Mouse (Mus musculus) thymus, adult 2 months (tissue): ENCODE results near the gene Dnah7c. TPM values are rescaled to one million over a fixed set of nuclear protein-coding genes. Genes with fewer than 3 reads are reported as not detected.

ENCODE experiments used
- DNase-seq: peaks from one replicate; pipeline ENCODE4 v3.0.0; 2021
- H3K27ac ChIP-seq: fragments of 200-500 bp; 2 replicates; pipeline ENCODE4 v1.5.1; 2012; ENCODE audit warnings: low read length, control low read depth; ENCODE audit not compliant: control insufficient read depth, insufficient read depth
- H3K27me3 ChIP-seq: fragments of 200-500 bp; 2 replicates; pipeline ENCODE4 v1.6.1; 2012; ENCODE audit warnings: mild to moderate bottlenecking, low read length, moderate library complexity, mixed read lengths; ENCODE audit not compliant: control insufficient read depth, insufficient read depth
- H3K36me3 ChIP-seq: fragments of 200-500 bp; 2 replicates; pipeline ENCODE4 v1.6.1; 2012; ENCODE audit warnings: mild to moderate bottlenecking, low read length, moderate library complexity; ENCODE audit not compliant: control insufficient read depth, insufficient read depth
- H3K4me1 ChIP-seq: fragments of 200-500 bp; replicated peaks from 2 replicates; pipeline ENCODE4 v1.6.1; 2012; ENCODE audit warnings: low read length; ENCODE audit not compliant: control insufficient read depth, insufficient read depth
- H3K4me3 ChIP-seq: fragments of 200-500 bp; 2 replicates; pipeline ENCODE4 v1.5.1; 2012; ENCODE audit warnings: mild to moderate bottlenecking, low read length, control low read depth, moderate library complexity; ENCODE audit not compliant: control insufficient read depth, insufficient read depth
- CTCF ChIP-seq: fragments of 200-500 bp; IDR thresholded peaks from 2 replicates; pipeline ENCODE4 v1.5.1; 2012; ENCODE audit warnings: mild to moderate bottlenecking, control low read depth, low read length, moderate library complexity, borderline replicate concordance; ENCODE audit not compliant: control insufficient read depth, poor library complexity, insufficient read depth; ENCODE audit errors: extremely low read depth
- POLR2A ChIP-seq: fragments of 200-500 bp; IDR thresholded peaks from 2 replicates; pipeline ENCODE4 v1.6.1; 2012; ENCODE audit warnings: mild to moderate bottlenecking, low read length, control low read depth, moderate library complexity; ENCODE audit not compliant: control insufficient read depth, poor library complexity, insufficient read depth; ENCODE audit errors: extremely low read depth
- WGBS: fragments of 180-500 bp; shearing (Covaris S2); methylation state at CpG from one replicate; pipeline ENCODE4 v1.1.7; 2018; 5-methylcytosine and 5-hydroxymethylcytosine counted together
- polyA plus RNA-seq: library from polyadenylated mRNA; depleted of rRNA; stranded (reverse); fragments of >200 nt; gene quantifications from 2 replicates; pipeline ENCODE4 v1.2.3, GENCODE M21; 2012

Dnah7c gene
- polyA plus RNA-seq, 1 experiment: 0.01 TPM

DNA sequence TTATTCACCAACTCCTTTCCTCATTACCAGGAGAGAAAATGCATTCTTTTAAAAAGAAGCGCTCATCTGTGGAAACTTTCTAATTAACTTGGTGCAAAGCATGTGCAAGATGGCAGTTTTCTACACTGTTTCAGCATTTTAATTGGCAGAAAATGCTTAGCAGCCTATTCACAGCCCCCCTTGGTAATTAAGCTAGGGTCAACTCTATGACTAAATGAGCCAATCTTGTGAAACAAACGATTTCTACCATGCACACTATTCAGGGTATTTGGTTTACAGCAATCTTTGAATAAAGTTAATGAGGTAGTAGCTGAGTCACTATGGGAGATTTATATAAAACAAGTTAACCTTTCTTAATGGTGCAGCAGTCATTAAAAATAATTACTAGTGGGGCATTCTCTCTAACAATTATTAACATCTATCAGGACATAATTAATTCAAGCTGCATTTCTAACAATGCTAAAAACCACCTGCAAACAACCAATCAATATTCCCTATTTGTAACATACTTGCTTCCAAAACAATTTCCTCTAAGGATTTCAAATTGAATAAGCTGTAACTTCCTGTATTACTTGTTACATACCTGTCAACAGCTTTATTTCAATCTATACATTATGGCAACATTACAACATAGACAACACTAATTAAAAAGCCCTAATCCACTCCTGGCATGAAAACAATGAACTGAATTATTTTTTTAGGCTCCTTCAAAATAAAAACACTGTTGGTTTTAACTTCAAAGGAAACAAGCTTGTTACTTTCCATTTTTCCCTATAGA, 404.9 kb downstream of the Dnah7c start:
- H3K4me1 ChIP-seq: no peaks in the 10 kb centered on the region
- no peak for DNase-seq
- TF ChIP-seq CTCF (no peak), POLR2A (no peak)
- WGBS: 87% methylated on average over 2 of the region's 2 CpGs
- H3K36me3 ChIP-seq: peaks cover 5% of the 10 kb centered on the region
- H3K27me3 ChIP-seq: no peaks in the 10 kb centered on the region
- no peak overlapping the region for H3K27ac ChIP-seq
- H3K4me3 ChIP-seq: no peak overlapping the region

DNA sequence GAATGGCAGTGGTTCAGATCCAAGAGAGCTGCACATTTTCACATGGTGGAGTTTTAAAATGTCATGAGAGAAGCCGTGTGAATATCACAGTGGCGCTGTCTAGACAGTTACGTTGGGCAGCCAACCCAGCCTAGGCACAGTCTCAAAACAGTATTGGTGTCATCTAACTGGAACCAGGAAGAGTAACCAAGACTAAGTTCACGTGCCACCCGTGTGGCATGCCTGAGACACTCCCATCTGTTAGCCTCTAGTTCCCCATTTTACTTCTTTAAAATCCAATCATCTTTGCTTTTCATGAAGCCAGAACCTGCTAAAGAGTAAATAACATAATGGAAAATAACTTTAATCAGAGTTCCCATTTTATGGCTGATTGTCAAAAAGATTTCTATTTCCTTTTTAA, 406.5 kb downstream of the Dnah7c start:
- Histone ChIP-seq H3K4me3 (no peak overlapping the region), H3K4me1 (no peaks in the 10 kb centered on the region), H3K36me3 (peaks cover 12% of the 10 kb centered on the region), H3K27ac (no peak overlapping the region), H3K27me3 (no peaks in the 10 kb centered on the region)
- WGBS: 76% methylated on average over 5 of the region's 5 CpGs
- TF ChIP-seq POLR2A (no peak), CTCF (no peak)
- no peak for DNase-seq

- DNase-seq: no peak
- H3K27me3 ChIP-seq: no peaks in the 10 kb centered on the region
- H3K36me3 ChIP-seq: no peaks in the 10 kb centered on the region
- no peaks in the 10 kb centered on the region for H3K4me1 ChIP-seq
- WGBS: 69% methylated on average over 4 of the region's 4 CpGs
- no peak overlapping the region for H3K4me3 ChIP-seq
- H3K27ac ChIP-seq: no peak overlapping the region
- no peak for TF ChIP-seq POLR2A
- TF ChIP-seq CTCF: no peak
Observed at GRCm38 (mm10) chr1:46843406-46843805, 418.0 kb downstream of the Dnah7c start.

DNA sequence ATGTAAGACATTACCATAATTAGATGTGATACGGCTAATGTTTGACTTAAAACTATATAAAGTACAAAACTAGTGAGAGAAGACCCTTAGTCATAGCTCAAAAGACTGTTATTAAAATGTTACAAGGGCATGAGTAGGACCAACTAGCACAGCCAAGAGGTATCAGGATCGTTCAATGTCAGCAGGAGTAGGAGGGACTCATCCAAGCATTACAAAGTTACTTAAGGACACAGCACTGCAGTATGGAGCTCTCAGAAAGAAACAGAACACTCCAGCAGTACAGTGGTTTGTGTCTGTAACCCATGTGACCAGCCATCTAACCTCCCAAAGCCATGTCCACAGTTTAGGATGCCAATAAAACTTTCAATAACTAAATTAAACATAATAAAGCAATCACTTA, 418.9 kb downstream of the Dnah7c start:
- no peak overlapping the region for H3K4me3 ChIP-seq
- DNase-seq: no peak
- 97% methylated on average over 2 of the region's 2 CpGs for WGBS
- no peaks in the 10 kb centered on the region for H3K27me3 ChIP-seq
- H3K4me1 ChIP-seq: no peaks in the 10 kb centered on the region
- no peak overlapping the region for H3K27ac ChIP-seq
- no peak for TF ChIP-seq POLR2A
- TF ChIP-seq CTCF: no peak
- H3K36me3 ChIP-seq: no peaks in the 10 kb centered on the region

DNA sequence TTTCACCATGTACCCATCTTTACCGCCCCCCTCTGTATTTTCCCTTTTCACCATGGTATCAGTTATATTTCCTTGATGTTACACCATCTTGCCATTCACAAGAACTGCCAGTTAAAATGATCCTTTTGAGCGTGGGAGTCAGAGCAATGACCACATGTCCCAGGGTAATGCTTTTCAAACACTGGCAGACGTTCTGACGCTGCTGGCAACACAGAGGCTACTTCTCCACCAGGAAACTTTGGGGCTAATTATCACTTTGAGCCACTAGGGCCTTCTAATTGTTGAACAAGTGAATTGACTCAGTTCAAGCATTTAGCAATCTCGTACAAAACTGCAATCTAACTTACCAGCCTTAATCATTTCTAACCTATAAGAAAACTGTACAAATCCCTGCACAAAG, 419.8 kb downstream of the Dnah7c start:
- H3K4me1 ChIP-seq: no peaks in the 10 kb centered on the region
- H3K27me3 ChIP-seq: no peaks in the 10 kb centered on the region
- H3K4me3 ChIP-seq: no peak overlapping the region
- no peak for TF ChIP-seq CTCF
- TF ChIP-seq POLR2A: no peak
- no peak overlapping the region for H3K27ac ChIP-seq
- 92% methylated on average over 5 of the region's 5 CpGs for WGBS
- no peaks in the 10 kb centered on the region for H3K36me3 ChIP-seq
- DNase-seq: no peak

- 83% methylated on average over 1 of the region's 1 CpGs for WGBS
- H3K27me3 ChIP-seq: no peaks in the 10 kb centered on the region
- H3K4me1 ChIP-seq: no peaks in the 10 kb centered on the region
- H3K36me3 ChIP-seq: no peaks in the 10 kb centered on the region
- TF ChIP-seq POLR2A: no peak
- TF ChIP-seq CTCF: no peak
- H3K27ac ChIP-seq: no peak overlapping the region
- peak; percentile 62 for DNase-seq
- no peak overlapping the region for H3K4me3 ChIP-seq
Observed at GRCm38 (mm10) chr1:46849758-46850157, 424.4 kb downstream of the Dnah7c start.

GRCm38 (mm10) chr1:46851586-46851985, 426.2 kb downstream of the Dnah7c start:
- DNase-seq: no peak
- no peak overlapping the region for H3K27ac ChIP-seq
- TF ChIP-seq POLR2A: no peak
- no peak for TF ChIP-seq CTCF
- H3K4me3 ChIP-seq: no peak overlapping the region
- 13% methylated on average over 4 of the region's 4 CpGs for WGBS
- H3K4me1 ChIP-seq: no peaks in the 10 kb centered on the region
- no peaks in the 10 kb centered on the region for H3K27me3 ChIP-seq
- no peaks in the 10 kb centered on the region for H3K36me3 ChIP-seq
